Mouse (Mus musculus) hindbrain, embryonic 14.5 days (tissue): ENCODE measurements at regions not wholly inside any gene's neighbourhood (a gene's known extent, or its start where the extent isn't known, plus 50 kb on each side); places are given as distances from the start of the nearest gene placed in this dataset.

Source experiments
- ATAC-seq: fragments of 200-750 bp; cut with Nextera tagmentation; 2 replicates; pipeline ENCODE4 v1.8.0; 2017; ENCODE audit warnings: moderate number of reproducible peaks, mild to moderate bottlenecking, moderate TSS enrichment, moderate library complexity; ENCODE audit not compliant: low FRiP score
- DNase-seq: peaks from one replicate; pipeline ENCODE4 v3.0.0-alpha.2; 2015; ENCODE audit warnings: low spot score
- H3K27ac ChIP-seq: fragments of 300-500 bp; sonication (generic); 2 replicates; pipeline ENCODE4 v1.5.1; 2014; ENCODE audit warnings: mild to moderate bottlenecking, moderate library complexity
- H3K27me3 ChIP-seq: fragments of 300-500 bp; sonication (generic); 2 replicates; pipeline ENCODE4 v1.6.1; 2014; ENCODE audit warnings: mild to moderate bottlenecking, low read length, mixed read lengths; ENCODE audit not compliant: control insufficient read depth, insufficient read depth
- H3K36me3 ChIP-seq: fragments of 300-500 bp; sonication (generic); replicated peaks from 2 replicates; pipeline ENCODE4 v1.6.1; 2014; ENCODE audit not compliant: control insufficient read depth, insufficient read depth
- H3K4me1 ChIP-seq: fragments of 300-500 bp; sonication (generic); replicated peaks from 2 replicates; pipeline ENCODE4 v1.6.1; 2014; ENCODE audit warnings: antibody characterized with exemption, low read length, mixed read lengths; ENCODE audit not compliant: control insufficient read depth, insufficient read depth
- H3K4me2 ChIP-seq: fragments of 300-500 bp; sonication (generic); replicated peaks from 2 replicates; pipeline ENCODE4 v1.6.1; 2014; ENCODE audit warnings: mild to moderate bottlenecking, moderate library complexity
- H3K4me3 ChIP-seq: fragments of 300-500 bp; sonication (generic); replicated peaks from 2 replicates; pipeline ENCODE4 v1.5.1; 2014; ENCODE audit warnings: mild to moderate bottlenecking, low read length
- H3K9ac ChIP-seq: fragments of 300-500 bp; sonication (generic); 2 replicates; pipeline ENCODE4 v1.6.1; 2014
- H3K9me3 ChIP-seq: fragments of 300-500 bp; sonication (generic); 2 replicates; pipeline ENCODE4 v1.6.1; 2016; ENCODE audit warnings: low read length; ENCODE audit not compliant: control insufficient read depth
- WGBS: fragments of 180-500 bp; shearing (Covaris S2); extraction: QIAGEN DNeasy Blood & Tissue Kit; methylation state at CpG from one replicate; pipeline ENCODE4 v1.1.7; 2014; 5-methylcytosine and 5-hydroxymethylcytosine counted together

DNA sequence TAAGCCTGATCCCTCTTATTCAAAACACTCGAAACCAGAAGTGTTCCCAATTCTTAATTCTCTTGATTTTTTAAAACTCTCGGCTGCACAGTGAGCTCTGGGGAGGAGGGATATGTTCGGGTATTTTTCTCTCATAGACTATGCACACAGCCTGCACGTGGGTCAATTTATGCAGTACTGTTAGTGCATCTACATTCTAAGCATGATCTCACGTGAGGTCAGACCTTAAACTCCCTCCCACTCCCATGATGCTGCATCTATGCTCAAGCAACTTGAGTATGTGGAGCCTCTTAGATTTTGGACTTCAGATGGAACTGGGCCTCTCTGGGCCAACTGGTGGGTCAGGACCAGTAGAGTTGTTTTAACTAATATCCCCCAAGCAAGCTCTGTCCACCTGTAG, 328.5 kb downstream of the Nuak1 start:
- no peaks in the 10 kb centered on the region for H3K36me3 ChIP-seq
- no peaks in the 10 kb centered on the region for H3K9me3 ChIP-seq
- no peak overlapping the region for H3K4me3 ChIP-seq
- H3K4me2 ChIP-seq, result no peak overlapping the region
- no peak overlapping the region for H3K27ac ChIP-seq
- no peaks in the 10 kb centered on the region for H3K27me3 ChIP-seq
- no peak overlapping the region for H3K9ac ChIP-seq
- ATAC-seq, result no peak
- no peaks in the 10 kb centered on the region for H3K4me1 ChIP-seq
- no peak for DNase-seq
- 67% methylated on average over 5 of the region's 5 CpGs for WGBS

DNA sequence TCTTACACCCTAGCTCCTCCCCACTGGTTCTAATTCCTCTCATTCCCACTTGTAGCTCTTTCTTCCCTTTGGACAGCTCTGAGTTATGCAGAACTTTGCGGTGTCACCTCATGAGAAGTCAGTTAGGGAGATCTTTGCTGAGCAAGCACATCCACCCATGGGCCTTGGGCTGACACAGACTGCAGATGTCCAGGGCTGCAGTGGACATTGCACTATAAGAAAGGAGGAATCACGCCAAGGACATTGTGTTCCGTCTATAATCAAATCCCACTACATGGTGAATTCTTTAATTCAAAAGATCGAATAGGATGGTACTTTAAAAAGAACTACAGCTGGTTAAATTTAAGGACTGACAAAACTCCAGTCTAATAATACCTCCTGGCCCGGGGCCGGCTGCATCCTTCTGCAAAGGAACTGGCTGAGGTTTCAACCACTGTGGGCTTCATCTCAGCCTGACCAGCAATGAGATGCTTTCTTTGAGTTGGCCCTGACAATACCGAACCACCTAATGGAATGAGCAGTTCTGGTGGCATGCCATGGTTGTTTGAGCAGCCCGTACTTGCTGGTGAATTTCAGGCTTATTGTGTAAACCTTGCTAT, 320.3 kb downstream of the Nuak1 start:
- H3K4me2 ChIP-seq, result no peak overlapping the region
- H3K9me3 ChIP-seq, result no peaks in the 10 kb centered on the region
- no peaks in the 10 kb centered on the region for H3K27me3 ChIP-seq
- no peaks in the 10 kb centered on the region for H3K36me3 ChIP-seq
- H3K4me3 ChIP-seq, result no peak overlapping the region
- no peak overlapping the region for H3K9ac ChIP-seq
- no peak for ATAC-seq
- DNase-seq, result no peak
- H3K27ac ChIP-seq, result no peak overlapping the region
- WGBS, result 93% methylated on average over 8 of the region's 8 CpGs
- no peaks in the 10 kb centered on the region for H3K4me1 ChIP-seq

DNA sequence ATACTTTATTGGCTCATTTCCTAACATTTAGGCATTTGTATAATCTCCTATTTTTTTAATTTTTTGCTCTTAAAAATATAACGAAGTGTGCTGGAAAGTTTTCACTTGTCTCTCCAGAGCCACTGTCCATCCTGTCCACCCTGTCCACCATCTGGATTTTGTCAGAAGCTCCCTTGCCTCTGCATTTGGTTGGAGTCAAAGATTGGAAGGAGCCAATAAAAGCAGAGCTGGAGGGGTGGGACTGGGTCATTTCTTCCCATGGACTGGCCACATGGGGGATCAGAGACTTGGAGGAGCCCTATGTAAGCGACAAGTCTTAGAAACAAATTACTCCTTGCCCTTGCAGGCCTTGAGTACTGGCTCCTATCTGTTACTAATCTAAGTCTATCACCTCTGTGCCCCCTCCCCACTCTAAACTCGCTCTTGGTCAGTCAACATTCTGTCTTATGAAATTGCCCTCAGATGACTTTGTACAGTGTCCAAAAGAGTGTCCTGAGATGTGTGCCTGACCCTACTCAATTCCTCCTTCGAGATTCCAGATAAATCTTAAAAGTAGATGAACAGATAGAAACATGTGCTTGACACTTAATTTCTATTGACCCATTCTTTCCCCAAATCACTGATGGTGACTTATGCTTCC, 303.3 kb downstream of the Nuak1 start:
- DNase-seq (no peak), ATAC-seq (no peak)
- Histone ChIP-seq H3K27ac (no peak overlapping the region), H3K9ac (no peak overlapping the region), H3K36me3 (no peaks in the 10 kb centered on the region), H3K9me3 (no peaks in the 10 kb centered on the region), H3K4me1 (no peaks in the 10 kb centered on the region), H3K4me2 (no peak overlapping the region), H3K27me3 (no peaks in the 10 kb centered on the region), H3K4me3 (no peak overlapping the region)
- WGBS, result 89% methylated on average over 4 of the region's 4 CpGs

DNA sequence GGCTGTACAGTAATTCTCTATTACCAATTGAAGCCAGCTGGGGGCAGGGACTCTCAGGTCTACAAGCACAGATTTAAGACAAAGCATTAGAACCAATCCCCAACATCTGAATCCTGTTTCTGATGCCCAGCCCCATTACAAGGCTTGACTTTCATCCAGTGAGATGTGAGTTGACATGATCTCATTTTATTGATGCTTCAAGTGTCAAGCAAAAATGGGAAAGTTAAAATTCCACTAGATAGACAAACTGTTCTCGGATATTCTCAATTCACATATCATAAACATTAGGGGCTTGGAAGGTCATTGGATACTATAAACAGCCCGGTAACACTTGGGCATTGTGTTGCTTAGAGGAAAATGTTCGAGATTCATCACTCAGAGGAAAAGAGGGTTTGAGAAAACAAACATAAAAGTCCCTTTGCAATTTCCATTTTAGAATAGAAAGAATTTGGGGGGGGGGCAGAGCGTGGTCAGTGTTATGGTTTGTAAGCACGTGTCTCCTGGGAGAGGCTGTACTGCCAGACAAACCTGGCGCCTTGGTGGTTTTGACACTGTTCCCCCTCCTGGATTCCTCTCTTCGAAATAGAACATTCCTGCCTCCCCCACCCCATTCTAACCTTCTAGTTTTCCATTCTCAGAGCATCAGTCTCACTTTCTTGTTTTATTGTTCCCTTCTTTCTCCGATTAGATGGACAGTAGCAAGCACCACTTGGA, 297.5 kb downstream of the Nuak1 start:
- DNase-seq (no peak), ATAC-seq (no peak)
- WGBS, result 84% methylated on average over 8 of the region's 8 CpGs
- no peak overlapping the region for H3K9ac ChIP-seq
- no peaks in the 10 kb centered on the region for H3K36me3 ChIP-seq
- no peak overlapping the region for H3K4me2 ChIP-seq
- no peak overlapping the region for H3K4me3 ChIP-seq
- no peaks in the 10 kb centered on the region for H3K9me3 ChIP-seq
- no peak overlapping the region for H3K27ac ChIP-seq
- H3K4me1 ChIP-seq, result no peaks in the 10 kb centered on the region
- no peaks in the 10 kb centered on the region for H3K27me3 ChIP-seq

DNA sequence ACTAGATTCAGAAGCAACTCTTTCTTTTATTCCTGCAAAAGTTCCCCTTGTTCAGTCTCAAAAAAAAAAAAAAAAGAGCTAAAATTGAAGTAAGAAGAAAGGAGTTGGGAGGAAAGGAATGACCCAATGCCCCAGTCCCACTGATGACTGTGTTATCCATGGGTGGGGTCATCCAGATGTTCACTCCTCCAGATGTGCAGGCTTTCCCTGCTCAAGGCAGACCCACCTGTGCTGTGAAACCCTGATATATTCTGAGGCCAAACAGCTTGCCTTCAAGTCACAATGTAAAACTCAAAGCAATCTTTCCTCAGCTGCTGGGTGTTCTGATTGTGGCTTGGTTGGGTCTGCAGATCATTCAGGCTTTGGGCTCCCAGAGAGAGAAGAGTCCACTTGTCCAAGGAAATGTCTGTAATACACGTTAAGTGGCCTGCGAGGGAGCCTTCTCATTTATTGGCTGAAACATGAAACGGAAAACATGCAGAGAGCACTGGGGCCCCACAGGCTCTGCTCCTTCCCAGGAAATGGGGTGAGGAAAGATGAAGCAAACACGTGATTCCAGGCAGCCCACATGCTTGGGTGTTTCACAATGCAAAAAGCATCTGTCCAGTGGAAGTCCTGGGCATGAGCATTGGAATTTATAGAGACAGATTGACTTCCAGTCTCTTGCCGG, 296.6 kb downstream of the Nuak1 start:
- ATAC-seq, result no peak
- 79% methylated on average over 5 of the region's 5 CpGs for WGBS
- H3K4me3 ChIP-seq, result no peak overlapping the region

DNA sequence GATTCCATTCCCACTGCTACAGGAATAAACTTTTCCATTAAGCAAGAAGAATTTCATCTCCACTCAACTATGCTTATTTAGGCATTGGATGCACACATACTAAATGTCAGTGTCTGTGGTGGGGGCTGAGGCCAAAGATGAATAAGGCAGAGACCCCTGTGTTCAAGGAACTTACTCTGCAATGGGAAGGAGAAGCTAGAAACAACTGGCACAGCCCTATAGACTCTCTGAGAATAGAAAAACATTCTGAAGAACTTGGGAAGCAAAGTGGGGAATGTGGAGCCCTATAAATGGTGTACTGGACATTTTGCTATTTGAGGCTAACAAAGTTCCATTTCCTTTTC, 296.1 kb downstream of the Nuak1 start:
- Histone ChIP-seq H3K4me1 (no peaks in the 10 kb centered on the region), H3K4me3 (no peak overlapping the region), H3K36me3 (no peaks in the 10 kb centered on the region), H3K9me3 (no peaks in the 10 kb centered on the region), H3K27me3 (no peaks in the 10 kb centered on the region), H3K4me2 (no peak overlapping the region), H3K27ac (no peak overlapping the region), H3K9ac (no peak overlapping the region)
- no peak for ATAC-seq
- no peak for DNase-seq

More for the DNA sequence above, 296.6 kb downstream of the Nuak1 start:
- no peak overlapping the region for H3K4me2 ChIP-seq
- H3K36me3 ChIP-seq, result no peaks in the 10 kb centered on the region
- no peaks in the 10 kb centered on the region for H3K27me3 ChIP-seq
- no peak overlapping the region for H3K27ac ChIP-seq
- H3K4me1 ChIP-seq, result no peaks in the 10 kb centered on the region
- H3K9ac ChIP-seq, result no peak overlapping the region
- H3K9me3 ChIP-seq, result no peaks in the 10 kb centered on the region
- DNase-seq, result no peak

DNA sequence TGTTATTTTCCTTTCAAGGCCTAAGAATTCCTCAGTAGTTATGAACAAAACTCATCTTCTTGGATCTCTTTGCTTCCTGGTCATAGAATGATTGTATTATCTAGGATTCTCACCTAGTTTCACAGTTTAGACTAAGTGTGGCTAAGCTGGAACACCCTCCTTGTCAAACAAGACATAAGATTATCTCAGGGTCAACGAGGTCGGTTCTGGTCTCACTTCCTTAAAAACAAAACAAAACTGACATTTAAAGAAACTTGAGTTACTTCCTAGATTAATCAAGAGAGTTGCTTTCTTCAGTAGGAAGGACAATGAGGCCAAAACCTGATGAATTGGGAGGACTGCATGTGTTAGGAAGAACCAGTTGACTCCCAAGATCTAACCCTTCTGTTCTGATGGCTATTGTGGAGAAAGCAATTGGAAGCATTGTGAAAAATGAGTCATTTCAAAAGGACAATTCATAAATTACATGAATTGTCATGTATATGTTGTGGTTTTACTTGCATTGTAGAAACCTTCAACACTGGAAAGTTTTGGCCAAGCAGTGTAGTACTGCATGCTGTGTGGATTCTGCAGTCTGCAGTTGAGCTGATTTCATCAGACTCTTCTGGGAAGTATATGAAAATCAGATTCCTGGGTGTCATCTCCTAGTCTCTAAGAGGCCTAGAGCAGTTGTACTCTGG, 293.0 kb downstream of the Nuak1 start:
- Histone ChIP-seq H3K27ac (no peak overlapping the region), H3K36me3 (no peaks in the 10 kb centered on the region), H3K4me1 (no peaks in the 10 kb centered on the region), H3K4me3 (no peak overlapping the region), H3K4me2 (no peak overlapping the region), H3K9ac (no peak overlapping the region), H3K9me3 (no peaks in the 10 kb centered on the region), H3K27me3 (no peaks in the 10 kb centered on the region)
- 88% methylated on average over 2 of the region's 2 CpGs for WGBS
- DNase-seq (no peak), ATAC-seq (no peak)

DNA sequence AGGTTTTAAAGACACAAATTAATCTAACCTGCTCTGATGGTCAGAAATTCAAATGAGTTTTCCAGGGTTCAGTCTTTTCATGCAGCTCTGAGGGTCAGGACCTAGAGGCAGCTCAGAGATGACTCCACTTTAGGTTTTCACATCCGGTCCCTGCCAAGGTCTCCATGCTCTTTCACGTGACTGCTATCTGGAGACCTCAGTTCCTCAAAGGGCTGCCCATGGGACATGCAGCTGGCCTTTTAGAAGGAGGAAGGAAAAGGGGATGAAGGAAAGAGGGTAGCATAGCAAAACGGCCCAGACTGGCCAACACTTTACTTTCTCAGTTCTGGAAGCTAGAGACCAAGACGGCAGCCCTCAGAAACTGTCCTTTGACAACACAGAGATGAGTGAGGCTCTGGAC, 276.6 kb downstream of the Nuak1 start:
- H3K27ac ChIP-seq, result no peak overlapping the region
- H3K4me1 ChIP-seq, result no peaks in the 10 kb centered on the region
- ATAC-seq, result no peak
- WGBS, result 76% methylated on average over 4 of the region's 4 CpGs
- H3K9me3 ChIP-seq, result no peaks in the 10 kb centered on the region
- H3K36me3 ChIP-seq, result no peaks in the 10 kb centered on the region
- H3K4me2 ChIP-seq, result no peak overlapping the region
- H3K9ac ChIP-seq, result no peak overlapping the region
- no peak for DNase-seq
- no peaks in the 10 kb centered on the region for H3K27me3 ChIP-seq
- no peak overlapping the region for H3K4me3 ChIP-seq
